Mouse (Mus musculus): ENCODE measurements around the gene Glis2.

DNA sequence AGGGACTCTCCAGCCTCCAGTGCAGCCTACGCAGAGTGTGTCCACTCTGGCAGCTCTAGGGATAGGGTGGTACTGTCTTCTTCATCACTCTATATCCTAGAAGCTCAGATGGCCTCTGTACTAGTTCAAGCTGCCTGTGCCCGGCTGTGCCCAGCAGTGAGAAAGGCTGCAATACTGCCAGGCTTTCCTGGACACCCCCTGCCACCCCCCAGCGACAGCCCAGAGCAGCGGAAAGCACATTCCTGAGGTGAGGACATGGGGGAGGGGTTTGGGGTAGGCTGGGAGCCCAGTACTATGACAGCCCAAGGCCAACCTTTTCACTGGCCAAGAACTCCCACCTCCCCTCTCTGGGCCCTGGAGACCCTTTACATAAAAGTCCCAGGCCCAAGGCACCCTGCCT, 41.2 kb downstream of the Glis2 start:
- no peak for TF ChIP-seq GATA1 (IDR thresholded peaks at IDR 0.05; ENCODE audit: low read length)
- TF ChIP-seq TAL1 (IDR thresholded peaks at IDR 0.05; ENCODE audit: low read length) = no peak
